Mouse (Mus musculus): ENCODE results near the gene Slc38a4. TPM values are rescaled to one million over a fixed set of nuclear protein-coding genes. Genes with fewer than 3 reads are reported as not detected.

Gene Slc38a4
- polyA plus RNA-seq, 1 experiment from 2014 or later = 4.6 TPM

- ATAC-seq = no peak
- WGBS = 92% methylated on average over 13 of the region's 13 CpGs
These were observed 11.8 kb downstream of the Slc38a4 start for GRCm38 (mm10) chr15:97043921-97044320.

GRCm38 (mm10) chr15:97042001-97042491, 13.7 kb downstream of the Slc38a4 start:
- Histone ChIP-seq H3K4me1 (ENCODE audit: control insufficient read depth, insufficient read depth, low read length) (no peaks in the 10 kb centered on the region), H3K27me3 (replicated peaks; ENCODE audit: control insufficient read depth, insufficient read depth, low read length) (no peaks in the 10 kb centered on the region), H3K36me3 (ENCODE audit: control insufficient read depth, insufficient read depth, low read length) (no peaks in the 10 kb centered on the region), H3K9ac (ENCODE audit: low read length) (no peak overlapping the region), H3K4me2 (ENCODE audit: low read length) (no peak overlapping the region), H3K4me3 (ENCODE audit: low read depth, low read length) (no peak overlapping the region), H3K27ac (ENCODE audit: low read depth, low read length) (no peak overlapping the region), H3K9me3 (replicated peaks; ENCODE audit: control insufficient read depth, low read length) (no peaks in the 10 kb centered on the region)
- WGBS = 78% methylated on average over 7 of the region's 7 CpGs
- no peak for ATAC-seq
- DNase-seq (ENCODE audit: low spot score) = no peak

More at GRCm38 (mm10) chr15:97043921-97044320, 11.8 kb downstream of the Slc38a4 start:
- H3K9me3 ChIP-seq (replicated peaks; ENCODE audit: control insufficient read depth, low read length) = no peaks in the 10 kb centered on the region
- no peak overlapping the region for H3K9ac ChIP-seq (ENCODE audit: low read length)
- H3K36me3 ChIP-seq (ENCODE audit: control insufficient read depth, insufficient read depth, low read length) = no peaks in the 10 kb centered on the region
- no peak overlapping the region for H3K4me3 ChIP-seq (ENCODE audit: low read depth, low read length)
- no peaks in the 10 kb centered on the region for H3K4me1 ChIP-seq (ENCODE audit: control insufficient read depth, insufficient read depth, low read length)
- no peaks in the 10 kb centered on the region for H3K27me3 ChIP-seq (replicated peaks; ENCODE audit: control insufficient read depth, insufficient read depth, low read length)
- no peak for DNase-seq (ENCODE audit: low spot score)
- no peak overlapping the region for H3K4me2 ChIP-seq (ENCODE audit: low read length)
- H3K27ac ChIP-seq (ENCODE audit: low read depth, low read length) = no peak overlapping the region

GRCm38 (mm10) chr15:97041182-97041581, 14.6 kb downstream of the Slc38a4 start:
- H3K4me1 ChIP-seq (ENCODE audit: control insufficient read depth, insufficient read depth, low read length) = no peaks in the 10 kb centered on the region
- H3K36me3 ChIP-seq (ENCODE audit: control insufficient read depth, insufficient read depth, low read length) = no peaks in the 10 kb centered on the region
- no peak overlapping the region for H3K9ac ChIP-seq (ENCODE audit: low read length)
- H3K9me3 ChIP-seq (replicated peaks; ENCODE audit: control insufficient read depth, low read length) = no peaks in the 10 kb centered on the region
- no peak overlapping the region for H3K4me2 ChIP-seq (ENCODE audit: low read length)
- H3K27me3 ChIP-seq (replicated peaks; ENCODE audit: control insufficient read depth, insufficient read depth, low read length) = no peaks in the 10 kb centered on the region
- no peak for ATAC-seq
- no peak overlapping the region for H3K4me3 ChIP-seq (ENCODE audit: low read depth, low read length)
- WGBS = 90% methylated on average over 9 of the region's 9 CpGs
- DNase-seq (ENCODE audit: low spot score) = no peak
- H3K27ac ChIP-seq (ENCODE audit: low read depth, low read length) = no peak overlapping the region

GRCm38 (mm10) chr15:97037710-97038109, 18.0 kb downstream of the Slc38a4 start:
- Histone ChIP-seq H3K4me2 (ENCODE audit: low read length) (no peak overlapping the region), H3K9me3 (replicated peaks; ENCODE audit: control insufficient read depth, low read length) (no peaks in the 10 kb centered on the region), H3K27ac (ENCODE audit: low read depth, low read length) (no peak overlapping the region), H3K4me1 (ENCODE audit: control insufficient read depth, insufficient read depth, low read length) (no peaks in the 10 kb centered on the region), H3K36me3 (ENCODE audit: control insufficient read depth, insufficient read depth, low read length) (no peaks in the 10 kb centered on the region), H3K27me3 (replicated peaks; ENCODE audit: control insufficient read depth, insufficient read depth, low read length) (no peaks in the 10 kb centered on the region), H3K4me3 (ENCODE audit: low read depth, low read length) (no peak overlapping the region), H3K9ac (ENCODE audit: low read length) (no peak overlapping the region)
- no peak for DNase-seq (ENCODE audit: low spot score)
- ATAC-seq = no peak
- 93% methylated on average over 8 of the region's 8 CpGs for WGBS

- no peak overlapping the region for H3K4me2 ChIP-seq (ENCODE audit: low read length)
- no peaks in the 10 kb centered on the region for H3K36me3 ChIP-seq (ENCODE audit: control insufficient read depth, insufficient read depth, low read length)
- ATAC-seq (no peak), DNase-seq (ENCODE audit: low spot score) (no peak)
- no peak overlapping the region for H3K4me3 ChIP-seq (ENCODE audit: low read depth, low read length)
- no peaks in the 10 kb centered on the region for H3K27me3 ChIP-seq (replicated peaks; ENCODE audit: control insufficient read depth, insufficient read depth, low read length)
- no peak overlapping the region for H3K27ac ChIP-seq (ENCODE audit: low read depth, low read length)
- no peaks in the 10 kb centered on the region for H3K9me3 ChIP-seq (replicated peaks; ENCODE audit: control insufficient read depth, low read length)
- 91% methylated on average over 6 of the region's 6 CpGs for WGBS
- H3K4me1 ChIP-seq (ENCODE audit: control insufficient read depth, insufficient read depth, low read length) = no peaks in the 10 kb centered on the region
- H3K9ac ChIP-seq (ENCODE audit: low read length) = no peak overlapping the region
These were observed 19.9 kb downstream of the Slc38a4 start for GRCm38 (mm10) chr15:97035892-97036291.

GRCm38 (mm10) chr15:97033485-97033991, 22.2 kb downstream of the Slc38a4 start:
- 61% methylated on average over 9 of the region's 9 CpGs for WGBS
- Histone ChIP-seq H3K4me3 (ENCODE audit: low read depth, low read length) (no peak overlapping the region), H3K36me3 (ENCODE audit: control insufficient read depth, insufficient read depth, low read length) (no peaks in the 10 kb centered on the region), H3K27me3 (replicated peaks; ENCODE audit: control insufficient read depth, insufficient read depth, low read length) (no peaks in the 10 kb centered on the region), H3K9ac (ENCODE audit: low read length) (no peak overlapping the region), H3K27ac (ENCODE audit: low read depth, low read length) (no peak overlapping the region), H3K4me1 (ENCODE audit: control insufficient read depth, insufficient read depth, low read length) (no peaks in the 10 kb centered on the region), H3K9me3 (replicated peaks; ENCODE audit: control insufficient read depth, low read length) (no peaks in the 10 kb centered on the region), H3K4me2 (ENCODE audit: low read length) (no peak overlapping the region)
- ATAC-seq (no peak), DNase-seq (ENCODE audit: low spot score) (no peak)

- 88% methylated on average over 5 of the region's 5 CpGs for WGBS
- no peak for DNase-seq (ENCODE audit: low spot score)
- no peak for ATAC-seq
These were observed 23.9 kb downstream of the Slc38a4 start for GRCm38 (mm10) chr15:97031886-97032285.

GRCm38 (mm10) chr15:97030984-97031492, 24.7 kb downstream of the Slc38a4 start:
- Histone ChIP-seq H3K36me3 (ENCODE audit: control insufficient read depth, insufficient read depth, low read length) (no peaks in the 10 kb centered on the region), H3K4me2 (ENCODE audit: low read length) (no peak overlapping the region), H3K4me3 (ENCODE audit: low read depth, low read length) (no peak overlapping the region), H3K27me3 (replicated peaks; ENCODE audit: control insufficient read depth, insufficient read depth, low read length) (no peaks in the 10 kb centered on the region), H3K9ac (ENCODE audit: low read length) (no peak overlapping the region), H3K9me3 (replicated peaks; ENCODE audit: control insufficient read depth, low read length) (no peaks in the 10 kb centered on the region), H3K27ac (ENCODE audit: low read depth, low read length) (no peak overlapping the region), H3K4me1 (ENCODE audit: control insufficient read depth, insufficient read depth, low read length) (no peaks in the 10 kb centered on the region)
- 93% methylated on average over 10 of the region's 10 CpGs for WGBS
- ATAC-seq = no peak
- no peak for DNase-seq (ENCODE audit: low spot score)

More at GRCm38 (mm10) chr15:97031886-97032285, 23.9 kb downstream of the Slc38a4 start:
- Histone ChIP-seq H3K27me3 (replicated peaks; ENCODE audit: control insufficient read depth, insufficient read depth, low read length) (no peaks in the 10 kb centered on the region), H3K4me1 (ENCODE audit: control insufficient read depth, insufficient read depth, low read length) (no peaks in the 10 kb centered on the region), H3K4me2 (ENCODE audit: low read length) (no peak overlapping the region), H3K36me3 (ENCODE audit: control insufficient read depth, insufficient read depth, low read length) (no peaks in the 10 kb centered on the region), H3K27ac (ENCODE audit: low read depth, low read length) (no peak overlapping the region), H3K9ac (ENCODE audit: low read length) (no peak overlapping the region), H3K9me3 (replicated peaks; ENCODE audit: control insufficient read depth, low read length) (no peaks in the 10 kb centered on the region), H3K4me3 (ENCODE audit: low read depth, low read length) (no peak overlapping the region)

- H3K9ac ChIP-seq (ENCODE audit: low read length) = no peak overlapping the region
- ATAC-seq = no peak
- H3K4me2 ChIP-seq (ENCODE audit: low read length) = no peak overlapping the region
- no peaks in the 10 kb centered on the region for H3K4me1 ChIP-seq (ENCODE audit: control insufficient read depth, insufficient read depth, low read length)
- H3K36me3 ChIP-seq (ENCODE audit: control insufficient read depth, insufficient read depth, low read length) = no peaks in the 10 kb centered on the region
- WGBS = 88% methylated on average over 4 of the region's 4 CpGs
- no peaks in the 10 kb centered on the region for H3K9me3 ChIP-seq (replicated peaks; ENCODE audit: control insufficient read depth, low read length)
- H3K4me3 ChIP-seq (ENCODE audit: low read depth, low read length) = no peak overlapping the region
- no peak for DNase-seq (ENCODE audit: low spot score)
- no peak overlapping the region for H3K27ac ChIP-seq (ENCODE audit: low read depth, low read length)
- H3K27me3 ChIP-seq (replicated peaks; ENCODE audit: control insufficient read depth, insufficient read depth, low read length) = no peaks in the 10 kb centered on the region
These were observed 25.6 kb downstream of the Slc38a4 start for GRCm38 (mm10) chr15:97030136-97030535.

All from forebrain, embryonic 14.5 days (tissue).